8 mouse cellular contexts compared by ENCODE assay signal in the genomic region with DNA sequence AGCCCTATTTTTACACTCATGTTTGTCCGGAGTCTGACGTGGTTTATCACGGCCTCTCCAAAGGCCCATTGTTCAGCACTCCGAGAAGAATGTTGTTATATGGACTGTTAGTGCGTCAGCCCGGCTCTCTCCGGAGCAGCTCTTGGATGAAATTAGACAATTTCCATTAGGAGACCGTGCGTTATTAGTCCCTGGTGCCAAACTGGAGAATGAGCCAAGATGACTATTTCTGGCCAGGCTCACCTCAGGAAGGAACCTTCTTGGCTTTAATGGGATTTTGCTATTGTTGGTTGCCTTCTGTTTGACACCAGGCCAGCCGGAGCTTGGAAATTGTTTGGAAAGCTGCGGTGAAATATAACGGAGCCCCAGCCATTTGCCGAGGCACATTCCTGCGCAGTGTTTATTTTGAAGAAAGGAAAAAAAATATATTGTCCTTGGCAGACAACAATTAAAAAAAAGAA. TPM values are rescaled to one million over a fixed set of nuclear protein-coding genes. Genes with fewer than 3 reads are reported as not detected.
DNase-seq lines count a peak whose midpoint lies in the region; ATAC-seq and TF ChIP-seq lines count a peak whose summit lies in the region.
"Had no signal": no experiment of that assay in that cellular context is flagged by ENCODE, and none has a peak within 500 bp of the region (broad histone marks: within the 10 kb centered on the region; RNA-seq: fewer than 3 reads in every experiment).

No protein-coding gene starts in this region.

- no peak for TF ChIP-seq CTCF in brain, embryonic 14.5 days (IDR thresholded peaks at IDR 0.05; ENCODE audit: borderline replicate concordance, extremely low read depth, insufficient read depth, insufficient read length)
- TF ChIP-seq CTCF in heart, postnatal 0 days (IDR thresholded peaks at IDR 0.05; ENCODE audit: low read depth), result no peak

- no peak overlapping the region for H3K9ac ChIP-seq in heart, postnatal 0 days (replicated peaks; ENCODE audit: low read depth, low read length)
- H3K9ac ChIP-seq in limb, embryonic 14.5 days (ENCODE audit: low read depth, low read length, severe bottlenecking), result no peak overlapping the region

- TF ChIP-seq POLR2A in brain, embryonic 14.5 days (IDR thresholded peaks at IDR 0.05; ENCODE audit: borderline replicate concordance, extremely low read depth, insufficient read depth, insufficient read length, poor library complexity, severe bottlenecking), result no peak
- TF ChIP-seq POLR2A in limb, embryonic 14.5 days (IDR thresholded peaks at IDR 0.05; ENCODE audit: borderline replicate concordance, extremely low read depth, insufficient read depth, insufficient read length), result no peak

- H3K4me2 ChIP-seq in heart, postnatal 0 days (ENCODE audit: low read depth, low read length), result no peak overlapping the region
- H3K4me2 ChIP-seq in limb, embryonic 14.5 days (replicated peaks; ENCODE audit: low read depth, low read length, severe bottlenecking), result no peak overlapping the region; the same call in 1 of the 2 replicates

- peak; percentile 95 for TF ChIP-seq EP300 in heart, postnatal 0 days (IDR thresholded peaks at IDR 0.05; ENCODE audit: low read depth)

- no peaks in the 10 kb centered on the region for H3K9me3 ChIP-seq in heart, postnatal 0 days (replicated peaks; ENCODE audit: control insufficient read depth, low read length)
- H3K9me3 ChIP-seq in limb, embryonic 14.5 days (ENCODE audit: control insufficient read depth, low read length), result no peaks in the 10 kb centered on the region

- 21% methylated on average over 14 of the region's 14 CpGs for WGBS in heart, postnatal 0 days
- WGBS in limb, embryonic 14.5 days, result 46% methylated on average over 14 of the region's 14 CpGs

- H3K4me1 ChIP-seq in heart, postnatal 0 days (ENCODE audit: control insufficient read depth, insufficient read depth), result peaks cover under 1% of the 10 kb centered on the region; the same call in 1 of the 2 replicates
- H3K4me1 ChIP-seq in limb, embryonic 14.5 days (ENCODE audit: control insufficient read depth, insufficient read depth, low read length), result peaks cover 3% of the 10 kb centered on the region; the same call in 1 of the 2 replicates

- ATAC-seq in heart, postnatal 0 days (ENCODE audit: insufficient read depth, low read depth), result peak; percentile 87
- ATAC-seq in limb, embryonic 14.5 days (ENCODE audit: low FRiP score, low read depth), result peak; percentile 79
- no peak for ATAC-seq in activated CD4-positive, CD25-positive, alpha-beta regulatory T cell, adult 4 months

- DNase-seq in adrenal gland, postnatal 14 days, result peak; percentile 64
- peak; percentile 63 for DNase-seq in brain, embryonic 14.5 days (ENCODE audit: low read depth)
- DNase-seq in heart, postnatal 0 days (ENCODE audit: low spot score), result peak; percentile 87
- peak; percentile 84 for DNase-seq in limb, embryonic 14.5 days (ENCODE audit: low spot score)
- DNase-seq in left cerebral cortex, adult 9 months (ENCODE audit: low spot score in 2 of 2), result no peak
- no peak for DNase-seq in thymus, postnatal 14 days
- DNase-seq: thymus, postnatal 25 days had no signal

- H3K36me3 ChIP-seq in heart, postnatal 0 days (replicated peaks; ENCODE audit: control insufficient read depth, insufficient read depth, low read length), result no peaks in the 10 kb centered on the region
- no peaks in the 10 kb centered on the region for H3K36me3 ChIP-seq in limb, embryonic 14.5 days (ENCODE audit: control insufficient read depth, insufficient read depth, low read length)

- H3K4me3 ChIP-seq in heart, postnatal 0 days (ENCODE audit: low read depth, low read length), result no peak overlapping the region
- no peak overlapping the region for H3K4me3 ChIP-seq in limb, embryonic 14.5 days (replicated peaks; ENCODE audit: low read length)

- H3K27ac ChIP-seq in heart, postnatal 0 days (ENCODE audit: low read depth), result peak overlapping the region; percentile 80
- no peak overlapping the region for H3K27ac ChIP-seq in limb, embryonic 14.5 days (replicated peaks; ENCODE audit: low read depth, low read length)

- no peaks in the 10 kb centered on the region for H3K27me3 ChIP-seq in heart, postnatal 0 days (ENCODE audit: control insufficient read depth, insufficient read depth, low read length)
- H3K27me3 ChIP-seq in limb, embryonic 14.5 days (ENCODE audit: control insufficient read depth, insufficient read depth, low read length), result no peaks in the 10 kb centered on the region

RNA-seq across cellular contexts. Expression of a gene that starts 16.3 kb away (rescaled TPM):
- 35.5 and 39.5 TPM in 2 replicates for total RNA-seq in adrenal gland, postnatal 14 days (2021)
- 0.92 and 2.0 TPM in 2 replicates for polyA plus RNA-seq in brain, embryonic 14.5 days (2012; rRNA removed)
- total RNA-seq in heart, postnatal 0 days (2014; rRNA removed; ENCODE audit: low replicate concordance), result 7.0 and 14.0 TPM in 2 replicates
- 8.1 and 10.0 TPM in 2 replicates for polyA plus RNA-seq in heart, postnatal 0 days (2015; fragmentation: Nextera tagmentation; extraction: Ambion mirVana)
- 16.2 and 24.4 TPM in 2 replicates for polyA plus RNA-seq in limb, embryonic 14.5 days (2012; rRNA removed)
- polyA plus RNA-seq in limb, embryonic 14.5 days (2014; fragmentation: Nextera tagmentation; extraction: Ambion mirVana), result 21.8 and 23.7 TPM in 2 replicates
- not detected for polyA plus RNA-seq in activated CD4-positive, CD25-positive, alpha-beta regulatory T cell, adult 4 months (2017; shearing (Covaris generic))

Comparison
In these comparisons a context has a peak if more than half of its experiments do, and no peak if none do; other contexts are left out.
1. DNase-seq: peak in adrenal gland, postnatal 14 days (single experiment), brain, embryonic 14.5 days (single experiment), heart, postnatal 0 days (single experiment) and limb, embryonic 14.5 days (single experiment); none in left cerebral cortex, adult 9 months (0 of 2) and thymus, postnatal 14 days (single experiment).